Mouse (Mus musculus) spleen, adult 2 months (tissue): ENCODE measurements around the gene Bmp5.

Experiments used
- CTCF ChIP-seq: fragments of 200-500 bp; IDR thresholded peaks from 2 replicates; pipeline ENCODE4 v1.5.1; 2011; ENCODE audit warnings: mild to moderate bottlenecking, inconsistent platforms; ENCODE audit not compliant: insufficient read depth, insufficient read length, insufficient replicate concordance; ENCODE audit errors: extremely low read depth
- POLR2A ChIP-seq: fragments of 200-500 bp; IDR thresholded peaks from 2 replicates; pipeline ENCODE4 v1.6.1; 2011; ENCODE audit warnings: low read depth, low read length, inconsistent platforms

GRCm38 (mm10) chr9:75886801-75887544 is 111.8 kb downstream of the Bmp5 start:
- TF ChIP-seq CTCF (no peak), POLR2A (no peak)
